Mouse (Mus musculus) midbrain, embryonic 13.5 days (tissue): Measurements from ENCODE around the gene Myo6. TPM values are rescaled to one million over a fixed set of nuclear protein-coding genes. Genes with fewer than 3 reads are reported as not detected.
A peak's percentile ranks its signal among the peaks of the same experiment; 100 is the strongest.

Experiments used
- ATAC-seq: fragments of 200-750 bp; cut with Nextera tagmentation; 2 replicates; pipeline ENCODE4 v1.8.0; 2017; ENCODE audit warnings: mild to moderate bottlenecking, moderate TSS enrichment, moderate library complexity
- H3K27ac ChIP-seq: fragments of 300-500 bp; sonication (generic); 2 replicates; pipeline ENCODE4 v1.5.1; 2015; ENCODE audit warnings: inconsistent platforms, mild to moderate bottlenecking, moderate library complexity
- H3K27me3 ChIP-seq: fragments of 300-500 bp; sonication (generic); 2 replicates; pipeline ENCODE4 v1.6.1; 2015; ENCODE audit warnings: mild to moderate bottlenecking, inconsistent platforms
- H3K36me3 ChIP-seq: fragments of 300-500 bp; sonication (generic); 2 replicates; pipeline ENCODE4 v1.6.1; 2015; ENCODE audit warnings: mild to moderate bottlenecking, inconsistent platforms
- H3K4me1 ChIP-seq: fragments of 300-500 bp; sonication (generic); replicated peaks from 2 replicates; pipeline ENCODE4 v1.6.1; 2015; ENCODE audit warnings: inconsistent platforms
- H3K4me2 ChIP-seq: fragments of 300-500 bp; sonication (generic); replicated peaks from 2 replicates; pipeline ENCODE4 v1.6.1; 2015; ENCODE audit warnings: moderate library complexity, mild to moderate bottlenecking, inconsistent platforms
- H3K4me3 ChIP-seq: fragments of 300-500 bp; sonication (generic); replicated peaks from 2 replicates; pipeline ENCODE4 v1.5.1; 2015; ENCODE audit warnings: mild to moderate bottlenecking, inconsistent platforms
- H3K9ac ChIP-seq: fragments of 300-500 bp; sonication (generic); replicated peaks from 2 replicates; pipeline ENCODE4 v1.6.1; 2015; ENCODE audit warnings: mild to moderate bottlenecking, inconsistent platforms
- H3K9me3 ChIP-seq: fragments of 300-500 bp; sonication (generic); 2 replicates; pipeline ENCODE4 v1.6.1; 2016; ENCODE audit warnings: mild to moderate bottlenecking, inconsistent platforms
- WGBS: fragments of 180-500 bp; shearing (Covaris S2); methylation state at CpG from one replicate; pipeline ENCODE4 v1.1.7; 2015; 5-methylcytosine and 5-hydroxymethylcytosine counted together
- polyA plus RNA-seq: library from polyadenylated mRNA; unstranded; fragments of >200 nt; fragmentation: Nextera tagmentation; extraction: Ambion mirVana; gene quantifications from 2 replicates; pipeline ENCODE4 v1.2.1, GENCODE M21; 2015

Myo6 gene
- polyA plus RNA-seq, 1 experiment from 2014 or later = 15.4 TPM

DNA sequence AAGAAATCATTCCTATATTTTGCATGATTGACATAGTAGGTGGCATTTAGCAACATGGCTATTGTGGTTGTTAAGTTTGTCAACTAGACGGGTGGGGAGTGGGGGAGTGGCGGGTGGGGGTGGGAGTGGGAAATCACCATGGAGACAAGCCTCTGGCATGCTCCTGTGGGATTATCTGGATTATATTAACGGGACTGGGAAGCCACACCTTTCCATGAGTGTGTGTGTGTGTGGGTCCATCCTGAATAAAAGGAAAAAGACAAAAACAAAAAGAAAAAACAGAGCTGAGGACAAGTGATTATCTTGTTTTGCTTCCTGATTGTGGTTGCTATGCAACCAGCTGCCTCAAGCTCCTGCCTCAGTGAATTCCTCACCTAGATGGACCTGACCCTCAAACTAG, 20.9 kb downstream of the Myo6 start:
- Histone ChIP-seq H3K36me3 (no peaks in the 10 kb centered on the region), H3K4me2 (no peak overlapping the region), H3K4me1 (no peaks in the 10 kb centered on the region), H3K4me3 (no peak overlapping the region), H3K27ac (no peak overlapping the region), H3K9me3 (no peaks in the 10 kb centered on the region), H3K27me3 (no peaks in the 10 kb centered on the region), H3K9ac (no peak overlapping the region)
- 26% methylated on average over 3 of the region's 3 CpGs for WGBS
- no peak for ATAC-seq

DNA sequence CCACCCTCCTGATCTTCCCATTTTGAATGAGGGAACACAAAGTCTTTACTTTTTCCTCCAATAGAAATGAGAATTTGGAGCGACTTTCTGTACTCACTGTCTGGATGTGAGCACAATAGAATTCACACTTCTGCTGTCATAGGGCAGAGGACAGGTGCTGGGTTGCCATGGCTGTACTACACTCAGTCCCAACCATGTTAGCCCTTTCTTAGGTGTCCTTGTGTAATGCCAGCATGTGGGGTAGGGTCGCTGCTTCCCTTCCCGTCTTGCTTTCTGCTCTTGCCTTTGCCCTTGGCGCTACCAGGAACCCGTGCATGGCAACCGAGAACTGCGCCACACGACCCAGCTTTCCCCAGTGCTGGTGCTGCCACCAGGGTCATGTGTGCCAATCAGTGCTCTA, 21.9 kb downstream of the Myo6 start:
- H3K9ac ChIP-seq = no peak overlapping the region
- H3K36me3 ChIP-seq = no peaks in the 10 kb centered on the region
- H3K27ac ChIP-seq = no peak overlapping the region
- ATAC-seq = no peak
- H3K4me3 ChIP-seq = no peak overlapping the region
- no peak overlapping the region for H3K4me2 ChIP-seq
- H3K9me3 ChIP-seq = no peaks in the 10 kb centered on the region
- H3K27me3 ChIP-seq = no peaks in the 10 kb centered on the region
- H3K4me1 ChIP-seq = no peaks in the 10 kb centered on the region
- 88% methylated on average over 8 of the region's 8 CpGs for WGBS

DNA sequence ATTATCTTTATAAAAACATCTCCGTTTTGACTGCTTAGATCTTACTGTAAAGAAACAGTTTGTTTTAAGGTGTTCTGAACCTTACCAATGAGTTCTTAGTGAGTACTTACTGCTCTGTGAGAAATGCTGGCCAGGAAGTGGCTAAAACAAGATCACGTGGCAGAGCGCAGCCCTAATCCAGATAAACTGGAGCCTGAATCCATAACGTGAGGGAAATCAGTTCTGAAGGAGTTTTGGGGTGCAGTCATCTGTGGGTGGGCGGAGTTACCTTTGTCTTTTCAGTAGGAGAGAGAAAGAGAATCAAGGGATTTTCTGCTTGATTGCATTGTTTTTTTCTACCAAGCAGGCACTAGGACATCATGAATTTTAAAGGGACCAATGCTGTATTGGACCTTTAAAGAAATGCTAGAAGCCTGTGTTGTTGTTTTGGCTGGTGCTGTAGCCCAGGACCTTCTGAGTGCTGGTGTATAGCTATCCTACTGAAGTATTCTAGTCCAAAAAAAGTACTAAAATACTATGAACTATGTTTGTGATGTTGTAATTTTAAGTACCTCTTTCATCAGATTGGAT, 23.6 kb downstream of the Myo6 start:
- Histone ChIP-seq H3K9ac (no peak overlapping the region), H3K36me3 (no peaks in the 10 kb centered on the region), H3K9me3 (no peaks in the 10 kb centered on the region), H3K27ac (no peak overlapping the region), H3K4me3 (no peak overlapping the region), H3K4me1 (no peaks in the 10 kb centered on the region), H3K27me3 (no peaks in the 10 kb centered on the region), H3K4me2 (no peak overlapping the region)
- no peak for ATAC-seq
- 26% methylated on average over 5 of the region's 5 CpGs for WGBS

DNA sequence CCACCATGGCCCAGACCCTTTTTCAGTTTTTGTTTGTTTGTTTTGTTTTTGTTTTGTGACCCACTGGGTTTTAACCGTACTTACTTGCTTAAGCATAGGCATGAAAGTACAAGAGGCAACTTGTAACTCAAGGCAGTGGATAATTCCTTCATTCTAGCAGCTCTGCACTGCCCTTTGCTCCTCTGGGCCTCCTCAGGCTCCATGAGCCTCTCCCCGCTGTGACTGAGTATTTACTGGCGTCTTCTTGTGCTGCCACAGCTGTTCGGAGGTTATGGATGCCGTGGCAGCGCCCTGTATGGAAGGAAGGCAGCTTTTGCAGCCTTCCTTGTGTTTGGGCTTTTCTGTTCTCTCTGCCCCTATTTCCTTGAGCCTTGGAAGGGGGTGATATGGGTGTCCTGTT, 26.4 kb downstream of the Myo6 start:
- Histone ChIP-seq H3K36me3 (no peaks in the 10 kb centered on the region), H3K9ac (no peak overlapping the region), H3K4me2 (no peak overlapping the region), H3K27me3 (no peaks in the 10 kb centered on the region), H3K27ac (no peak overlapping the region), H3K4me3 (no peak overlapping the region), H3K4me1 (0 out of 2 replicates have a peak, but pooled peaks cover 4% of the 10 kb centered on the region), H3K9me3 (no peaks in the 10 kb centered on the region)
- 70% methylated on average over 6 of the region's 6 CpGs for WGBS
- ATAC-seq = no peak

DNA sequence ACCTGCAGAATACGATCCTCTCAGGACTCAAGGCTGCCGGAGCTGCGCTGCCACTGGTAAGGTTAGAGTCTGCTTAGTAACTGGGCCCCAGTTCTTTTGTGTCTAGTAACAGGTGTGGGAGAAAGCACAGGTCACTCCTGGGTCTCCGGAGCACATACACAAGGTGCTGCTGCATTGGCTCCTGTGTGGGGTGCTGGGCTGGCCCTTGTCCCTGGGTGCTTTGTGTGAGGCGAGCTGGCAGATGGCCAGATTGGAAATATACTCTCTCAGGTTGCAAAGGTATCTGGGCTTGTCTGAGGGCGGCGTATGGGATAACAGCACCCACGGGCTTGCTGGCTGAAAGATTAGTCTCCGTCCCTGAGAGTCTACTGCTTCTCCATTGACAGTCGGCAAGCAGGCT, 27.5 kb downstream of the Myo6 start:
- Histone ChIP-seq H3K4me2 (no peak overlapping the region), H3K9me3 (no peaks in the 10 kb centered on the region), H3K4me3 (no peak overlapping the region), H3K27me3 (no peaks in the 10 kb centered on the region), H3K36me3 (no peaks in the 10 kb centered on the region), H3K9ac (no peak overlapping the region), H3K4me1 (peaks cover 11% of the 10 kb centered on the region), H3K27ac (no peak overlapping the region)
- no peak for ATAC-seq
- WGBS = 83% methylated on average over 10 of the region's 10 CpGs

DNA sequence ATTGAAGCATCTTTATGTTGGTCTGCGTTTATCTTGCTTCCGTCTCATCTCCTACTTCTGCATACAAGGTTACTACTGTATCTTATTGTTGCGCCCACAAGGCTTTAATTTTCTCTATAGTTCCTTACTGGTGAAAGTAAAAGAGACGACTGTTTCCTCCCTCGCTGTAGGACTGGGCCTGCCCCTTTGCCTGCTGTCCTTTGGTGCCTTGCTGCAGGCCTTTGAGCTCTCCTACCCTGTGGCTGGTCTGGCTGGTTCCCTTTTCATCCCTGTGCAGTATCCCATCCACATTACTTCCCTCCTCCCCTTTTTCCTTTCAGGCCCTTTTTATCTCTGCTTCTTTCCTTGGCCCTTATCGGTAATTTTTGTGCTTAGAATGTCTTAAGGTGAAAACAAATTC, 29.6 kb downstream of the Myo6 start:
- Histone ChIP-seq H3K27me3 (no peaks in the 10 kb centered on the region), H3K9me3 (no peaks in the 10 kb centered on the region), H3K9ac (no peak overlapping the region), H3K4me3 (no peak overlapping the region), H3K4me1 (peaks cover 15% of the 10 kb centered on the region), H3K4me2 (no peak overlapping the region), H3K36me3 (no peaks in the 10 kb centered on the region), H3K27ac (no peak overlapping the region)
- no peak for ATAC-seq
- 73% methylated on average over 6 of the region's 6 CpGs for WGBS

DNA sequence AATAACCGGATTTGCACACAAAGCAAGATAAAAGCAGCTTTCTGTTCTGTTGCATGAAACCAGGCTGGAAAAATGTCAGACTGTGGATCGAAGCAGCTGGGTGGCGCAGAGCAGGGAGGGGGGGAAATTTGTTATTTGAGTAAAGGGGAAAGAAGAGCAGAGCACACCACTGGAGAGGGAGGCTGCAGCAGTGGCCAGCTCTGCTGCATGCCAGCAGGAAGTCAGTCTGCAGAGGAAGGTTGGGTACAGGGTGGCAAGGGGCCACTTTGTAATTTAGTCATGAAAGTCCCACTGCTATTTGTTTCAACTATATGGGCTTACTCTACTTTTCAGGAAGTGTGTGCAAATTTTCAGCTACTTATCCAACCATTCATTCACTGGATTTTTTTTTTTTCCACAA, 31.3 kb downstream of the Myo6 start:
- Histone ChIP-seq H3K4me1 (peaks cover 18% of the 10 kb centered on the region), H3K4me3 (no peak overlapping the region), H3K36me3 (no peaks in the 10 kb centered on the region), H3K4me2 (no peak overlapping the region), H3K27me3 (no peaks in the 10 kb centered on the region), H3K9ac (no peak overlapping the region), H3K27ac (no peak overlapping the region), H3K9me3 (no peaks in the 10 kb centered on the region)
- WGBS = 64% methylated on average over 3 of the region's 3 CpGs
- ATAC-seq = no peak

DNA sequence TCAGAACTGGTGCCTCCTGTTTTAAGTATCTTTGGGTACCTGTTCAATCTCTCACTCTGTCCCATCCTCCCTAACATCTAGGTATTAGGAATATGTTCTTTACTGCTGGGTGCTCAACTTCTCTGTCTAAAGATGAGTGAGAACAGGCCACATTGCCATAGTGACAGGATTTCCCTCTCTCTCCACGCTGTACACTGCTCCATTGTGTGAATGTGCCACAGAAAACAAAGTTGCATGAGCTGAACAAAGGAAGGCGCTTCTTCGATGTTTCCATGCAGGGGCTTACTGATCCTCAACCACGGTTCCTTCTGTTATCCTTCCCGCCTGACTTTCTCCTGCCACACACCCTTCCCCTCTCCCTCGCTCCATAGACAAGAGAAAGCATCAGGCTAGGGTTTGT, 32.4 kb downstream of the Myo6 start:
- 15% methylated on average over 6 of the region's 6 CpGs for WGBS
- no peak overlapping the region for H3K4me2 ChIP-seq
- H3K4me1 ChIP-seq = peaks cover 22% of the 10 kb centered on the region
- H3K9ac ChIP-seq = 0 out of 2 replicates have a peak overlapping the region, but pooled peaks have one; percentile 29
- H3K9me3 ChIP-seq = no peaks in the 10 kb centered on the region
- ATAC-seq = peak; percentile 53
- H3K27me3 ChIP-seq = no peaks in the 10 kb centered on the region
- H3K4me3 ChIP-seq = no peak overlapping the region
- no peaks in the 10 kb centered on the region for H3K36me3 ChIP-seq
- no peak overlapping the region for H3K27ac ChIP-seq

DNA sequence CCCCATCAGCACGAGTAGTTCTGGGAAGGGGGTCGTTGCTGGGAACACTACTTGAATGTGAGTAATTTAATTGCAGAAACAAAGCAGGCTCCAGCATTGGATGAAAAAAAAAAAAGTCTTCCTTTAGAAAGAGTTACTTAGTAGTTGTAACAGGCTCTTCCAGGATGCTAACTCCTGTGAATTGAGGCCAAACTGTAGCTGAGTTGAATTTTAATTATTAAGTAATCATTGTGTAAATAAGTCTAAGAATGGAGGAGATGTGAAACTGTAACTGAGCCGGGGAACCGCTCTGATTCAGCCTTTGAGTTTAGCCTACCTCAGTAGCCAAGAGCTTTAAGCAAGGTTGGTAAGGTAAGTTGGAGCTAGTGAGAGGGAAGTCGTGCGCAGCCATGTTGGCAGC, 36.0 kb downstream of the Myo6 start:
- H3K4me2 ChIP-seq = peak overlapping the region; percentile 19; the same call in 1 of the 2 replicates
- 0 out of 2 replicates have a peak overlapping the region, but pooled peaks have one; percentile 39 for H3K27ac ChIP-seq
- no peak for ATAC-seq

DNA sequence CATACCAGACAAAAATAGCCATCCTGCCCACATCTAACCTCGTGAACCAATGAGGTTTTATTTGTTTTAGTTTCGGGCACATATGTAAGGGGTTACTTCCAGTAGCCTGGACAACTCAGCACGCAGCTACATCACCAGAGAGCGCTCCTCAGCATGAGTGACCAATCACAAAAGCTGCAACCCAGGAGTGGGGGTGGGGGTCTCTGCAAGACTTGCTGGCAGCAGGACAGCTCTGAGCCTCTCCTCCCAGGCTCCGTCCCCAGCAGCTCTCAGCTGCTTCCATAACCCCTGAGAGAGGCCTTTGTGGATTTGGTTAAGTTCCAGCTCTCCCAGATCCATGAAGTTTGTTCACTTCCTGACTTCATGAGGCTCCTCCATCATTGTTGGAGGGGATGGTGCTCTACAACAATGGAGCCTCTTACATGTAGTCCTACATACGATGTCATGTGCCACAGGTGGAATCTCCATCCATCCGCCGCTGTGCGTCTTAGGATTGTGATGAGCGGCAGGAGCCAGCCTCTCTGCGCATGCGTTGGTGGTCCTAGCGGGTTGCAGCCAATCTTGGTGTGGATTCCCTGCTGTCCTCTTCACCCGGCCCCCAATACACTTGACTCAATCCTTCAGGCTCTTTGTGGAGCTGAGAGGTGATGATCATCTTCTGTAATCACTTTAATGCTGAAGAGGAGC, 37.7 kb downstream of the Myo6 start:
- Histone ChIP-seq H3K4me1 (peaks cover 8% of the 10 kb centered on the region), H3K36me3 (no peaks in the 10 kb centered on the region), H3K9ac (no peak overlapping the region), H3K27ac (no peak overlapping the region), H3K27me3 (no peaks in the 10 kb centered on the region), H3K9me3 (no peaks in the 10 kb centered on the region), H3K4me3 (no peak overlapping the region), H3K4me2 (no peak overlapping the region)
- WGBS = 77% methylated on average over 14 of the region's 14 CpGs
- peak; percentile 56 for ATAC-seq

More for the DNA sequence above, 36.0 kb downstream of the Myo6 start:
- Histone ChIP-seq H3K9ac (no peak overlapping the region), H3K4me3 (no peak overlapping the region), H3K27me3 (no peaks in the 10 kb centered on the region), H3K9me3 (no peaks in the 10 kb centered on the region), H3K36me3 (no peaks in the 10 kb centered on the region), H3K4me1 (peaks cover 21% of the 10 kb centered on the region)
- WGBS = 49% methylated on average over 6 of the region's 6 CpGs

DNA sequence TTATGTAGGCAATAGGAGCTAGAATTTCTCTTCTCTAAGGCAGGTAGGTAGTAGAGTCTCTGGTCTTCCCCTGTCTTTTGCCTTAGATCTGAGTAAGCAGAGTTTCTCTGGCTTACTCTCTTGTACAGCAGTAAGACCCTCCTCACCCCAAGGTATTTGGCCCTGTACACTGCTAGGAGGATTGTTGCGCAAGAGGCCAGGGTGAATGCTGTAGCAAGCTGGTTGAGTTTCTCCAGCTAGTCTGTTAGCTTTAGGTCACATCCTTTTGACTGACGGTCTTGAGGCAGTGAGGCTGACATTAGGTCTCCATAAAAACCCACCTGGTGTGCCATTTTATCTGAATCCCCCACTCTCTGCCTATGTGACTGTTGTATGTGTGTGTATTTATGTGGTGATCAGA, 43.9 kb downstream of the Myo6 start:
- no peaks in the 10 kb centered on the region for H3K27me3 ChIP-seq
- H3K4me1 ChIP-seq = peaks cover 5% of the 10 kb centered on the region; the same call in 1 of the 2 replicates
- no peak for ATAC-seq
- no peak overlapping the region for H3K4me3 ChIP-seq
- no peaks in the 10 kb centered on the region for H3K36me3 ChIP-seq
- H3K27ac ChIP-seq = no peak overlapping the region
- no peak overlapping the region for H3K4me2 ChIP-seq
- H3K9me3 ChIP-seq = no peaks in the 10 kb centered on the region
- 96% methylated on average over 2 of the region's 2 CpGs for WGBS
- H3K9ac ChIP-seq = no peak overlapping the region

DNA sequence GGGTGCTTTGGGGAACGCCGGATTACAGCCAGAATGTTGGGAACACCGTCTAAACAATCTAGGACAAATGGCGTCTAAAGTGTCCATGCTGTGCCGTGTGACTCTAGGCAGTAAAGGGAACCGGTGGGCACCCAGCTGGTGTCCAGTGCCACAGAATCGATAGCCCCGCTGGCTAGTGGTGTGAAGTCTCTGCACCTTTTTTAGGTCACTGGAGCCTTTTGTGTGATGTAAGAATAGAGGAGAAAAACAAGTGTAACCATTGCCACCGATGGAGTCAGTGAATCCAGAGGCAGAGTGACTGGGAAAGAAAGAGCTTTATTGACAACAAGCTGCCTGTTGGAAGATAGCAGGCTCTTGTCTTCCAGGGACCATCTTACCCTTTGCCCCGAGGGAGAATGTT, 44.6 kb downstream of the Myo6 start:
- Histone ChIP-seq H3K4me1 (peaks cover 5% of the 10 kb centered on the region; the same call in 1 of the 2 replicates), H3K27ac (no peak overlapping the region), H3K9ac (no peak overlapping the region), H3K4me2 (no peak overlapping the region), H3K27me3 (no peaks in the 10 kb centered on the region), H3K4me3 (no peak overlapping the region), H3K36me3 (no peaks in the 10 kb centered on the region), H3K9me3 (no peaks in the 10 kb centered on the region)
- ATAC-seq = no peak
- WGBS = 52% methylated on average over 10 of the region's 10 CpGs

DNA sequence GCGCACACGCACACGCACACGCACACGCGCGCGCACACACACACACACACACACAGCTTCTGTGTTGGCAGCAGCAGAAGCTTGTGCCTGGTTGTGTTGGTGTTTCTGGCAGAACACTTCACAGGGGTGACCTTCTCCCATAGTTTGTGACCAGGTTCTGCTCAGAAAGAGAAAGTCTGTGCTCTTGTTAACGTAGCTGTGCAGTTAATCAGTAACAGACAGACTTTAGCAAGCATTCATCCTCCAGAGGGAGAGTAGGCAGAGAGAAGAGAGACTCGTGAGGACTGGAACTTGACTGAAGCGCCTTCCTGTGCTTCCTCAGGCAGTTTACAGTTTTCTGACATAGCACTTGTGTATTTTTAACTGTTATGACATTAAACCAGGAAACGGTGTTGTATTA, 45.3 kb downstream of the Myo6 start:
- peaks cover 5% of the 10 kb centered on the region; the same call in 1 of the 2 replicates for H3K4me1 ChIP-seq
- no peak overlapping the region for H3K9ac ChIP-seq
- ATAC-seq = no peak
- H3K4me3 ChIP-seq = no peak overlapping the region
- H3K27ac ChIP-seq = no peak overlapping the region
- H3K9me3 ChIP-seq = no peaks in the 10 kb centered on the region
- 89% methylated on average over 12 of the region's 12 CpGs for WGBS
- H3K4me2 ChIP-seq = no peak overlapping the region
- H3K36me3 ChIP-seq = no peaks in the 10 kb centered on the region
- H3K27me3 ChIP-seq = no peaks in the 10 kb centered on the region
